Mouse (Mus musculus) A20 (cell line): Measurements from ENCODE around the gene Magi3.
A peak's percentile ranks its signal among the peaks of the same experiment; 100 is the strongest.

Experiments
- DNase-seq: peaks from one replicate; pipeline ENCODE4 v3.0.0-alpha.2; 2011; ENCODE audit warnings: low read depth, low spot score

Magi3 gene

DNA sequence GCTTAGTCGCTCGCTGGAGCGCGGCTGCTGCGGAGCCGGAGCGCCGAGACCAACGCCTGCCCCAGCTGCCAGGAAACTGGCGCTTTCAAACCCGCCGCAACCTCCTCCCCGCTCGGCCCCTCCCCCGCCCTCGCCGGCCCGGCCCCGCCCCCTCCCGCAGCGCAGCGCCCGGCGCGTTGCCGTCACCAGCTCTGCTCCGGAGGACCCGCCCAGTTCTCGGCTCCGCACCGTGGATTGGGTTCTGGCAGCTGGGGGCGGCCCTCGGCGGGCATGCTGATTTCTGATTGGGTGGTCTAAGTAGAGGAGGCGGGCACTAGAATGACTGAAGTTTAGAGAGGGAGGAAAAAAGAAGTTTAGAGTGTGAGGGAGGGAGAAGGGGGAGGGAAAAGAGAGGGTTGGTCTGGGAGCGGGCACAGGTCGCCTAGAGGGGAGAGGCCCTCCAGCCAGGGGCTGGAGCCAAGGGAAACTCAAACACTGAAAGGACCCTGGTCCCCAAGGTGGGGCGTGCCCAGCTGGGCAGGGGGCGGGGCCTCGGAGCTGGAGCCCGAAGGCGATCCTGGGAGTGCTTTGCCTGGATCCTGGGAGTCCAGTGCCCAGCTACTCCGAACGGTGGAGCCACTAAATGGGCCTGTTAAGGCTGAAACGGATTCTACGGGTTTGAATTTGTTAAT lies at the start of gene Magi3:
Magi3 (minus strand) TSS at position 80 of the 671 bp plus-strand sequence.
- DNase-seq = peak; percentile 96

DNA sequence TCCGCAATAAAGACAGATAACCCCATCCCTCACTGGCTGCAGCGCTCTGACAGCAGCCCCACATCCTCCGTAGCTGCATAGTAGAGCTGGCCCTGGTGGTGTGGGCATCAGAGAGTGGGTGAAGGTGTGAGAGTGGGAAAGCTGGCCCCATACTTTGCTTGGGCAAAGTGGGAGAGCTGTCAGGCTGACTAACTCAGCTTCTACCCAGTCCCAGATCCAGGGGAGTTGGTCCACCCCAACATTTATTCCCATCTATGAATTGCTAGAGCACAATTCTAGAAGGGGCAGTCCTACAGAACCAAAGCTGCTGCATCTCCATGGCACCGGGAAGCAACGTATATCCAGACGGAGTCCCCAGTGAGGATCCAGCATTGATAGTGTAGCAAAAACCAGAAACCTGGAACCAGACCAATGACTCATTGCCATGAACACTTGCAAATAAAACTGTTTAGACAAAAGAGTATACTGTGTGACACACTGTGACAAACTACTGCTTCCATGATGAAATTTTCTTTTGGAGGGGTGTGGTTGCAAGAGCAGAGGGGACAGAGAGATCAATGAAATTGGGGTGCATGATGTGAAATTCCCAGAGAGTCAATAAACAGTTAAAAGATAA lies 44.5 kb upstream of the Magi3 start:
- no peak for DNase-seq

DNA sequence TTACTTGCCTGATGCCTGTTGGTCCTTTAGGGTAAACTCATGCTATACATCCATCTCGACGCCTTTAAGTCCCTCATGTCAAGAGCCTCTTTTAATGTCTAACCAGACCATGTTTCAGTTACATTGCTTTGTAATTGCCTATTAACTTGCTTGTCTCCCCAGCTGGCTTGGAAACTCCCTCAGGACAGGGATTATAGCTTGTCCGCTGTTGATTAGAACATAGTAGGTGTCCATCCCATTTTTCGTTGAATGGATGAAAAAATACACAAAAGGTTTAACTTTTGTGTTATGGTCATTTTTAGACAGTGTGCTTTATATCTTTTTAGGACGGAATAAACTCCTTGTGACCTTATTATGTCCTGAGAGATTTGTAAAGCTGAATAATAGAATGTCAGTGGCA lies 40.0 kb upstream of the Magi3 start:
- no peak for DNase-seq

GRCm38 (mm10) chr3:104259168-104259567 lies 39.0 kb upstream of the Magi3 start:
- DNase-seq = no peak

- DNase-seq = no peak
Observed at GRCm38 (mm10) chr3:104257041-104257440, 36.9 kb upstream of the Magi3 start.

DNA sequence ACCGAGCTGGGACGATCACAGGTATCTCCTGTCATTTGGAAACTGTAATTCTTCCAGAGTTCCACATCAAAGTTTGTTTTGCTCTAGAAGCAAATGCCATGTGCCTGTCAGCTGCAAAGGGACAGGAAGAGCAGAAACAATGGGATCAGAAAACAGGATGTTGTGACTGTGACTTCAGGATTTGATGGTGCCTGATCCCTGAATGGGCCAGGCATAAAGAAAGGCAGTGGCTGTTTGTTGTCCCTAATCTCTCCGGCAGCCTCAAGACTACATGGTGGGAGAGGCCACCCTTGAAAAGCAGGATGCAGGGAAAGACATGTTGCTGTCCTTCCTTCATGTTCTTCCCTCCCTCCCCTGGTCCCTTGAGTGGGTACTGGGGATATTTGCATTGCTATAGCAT lies 33.6 kb upstream of the Magi3 start:
- DNase-seq = no peak

GRCm38 (mm10) chr3:104247850-104248249 lies 27.7 kb upstream of the Magi3 start:
- no peak for DNase-seq

GRCm38 (mm10) chr3:104247057-104247456 lies 26.9 kb upstream of the Magi3 start:
- DNase-seq = no peak

DNA sequence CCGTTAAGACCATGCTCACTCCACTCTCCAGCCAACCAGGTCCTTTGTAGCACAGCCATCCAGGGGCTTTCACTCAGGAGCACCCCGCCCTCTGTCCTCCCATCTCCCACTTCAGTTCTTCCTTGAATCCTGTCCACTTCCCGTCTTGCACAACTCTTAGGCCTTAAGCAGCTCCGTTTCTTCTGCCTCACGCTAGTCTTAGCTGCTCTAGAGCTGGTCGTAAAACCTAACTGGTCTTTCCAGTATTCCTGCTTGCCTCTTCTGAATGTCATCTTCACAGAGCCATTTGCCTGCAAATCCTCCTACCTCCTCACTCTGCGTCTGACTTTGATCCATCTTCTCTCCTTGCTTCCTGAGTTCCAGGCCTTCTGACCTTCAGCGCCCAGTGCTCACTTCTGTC lies 24.2 kb upstream of the Magi3 start:
- no peak for DNase-seq

DNA sequence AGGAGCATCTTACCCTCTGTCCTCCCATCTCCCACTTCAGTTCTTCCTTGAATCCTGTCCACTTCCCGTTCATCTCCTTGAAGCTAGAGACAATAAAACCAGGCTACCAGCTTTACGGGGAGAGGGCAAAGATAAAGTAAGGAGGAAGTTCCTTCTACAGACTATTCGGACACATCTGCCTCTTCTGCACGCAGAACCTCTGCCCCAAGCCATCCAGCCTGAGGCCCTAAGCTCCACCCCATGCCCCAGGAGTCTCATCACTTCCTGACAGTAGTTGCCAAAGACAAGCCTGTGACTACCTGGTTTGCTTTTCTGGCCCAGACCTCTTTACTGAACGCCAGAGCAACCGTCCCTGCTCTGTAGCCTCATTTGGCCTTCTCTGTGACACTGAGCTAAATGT lies 23.8 kb upstream of the Magi3 start:
- DNase-seq = no peak

- no peak for DNase-seq
Observed at GRCm38 (mm10) chr3:104239785-104240184, 19.6 kb upstream of the Magi3 start.

GRCm38 (mm10) chr3:104239376-104239775 lies 19.2 kb upstream of the Magi3 start:
- no peak for DNase-seq

DNA sequence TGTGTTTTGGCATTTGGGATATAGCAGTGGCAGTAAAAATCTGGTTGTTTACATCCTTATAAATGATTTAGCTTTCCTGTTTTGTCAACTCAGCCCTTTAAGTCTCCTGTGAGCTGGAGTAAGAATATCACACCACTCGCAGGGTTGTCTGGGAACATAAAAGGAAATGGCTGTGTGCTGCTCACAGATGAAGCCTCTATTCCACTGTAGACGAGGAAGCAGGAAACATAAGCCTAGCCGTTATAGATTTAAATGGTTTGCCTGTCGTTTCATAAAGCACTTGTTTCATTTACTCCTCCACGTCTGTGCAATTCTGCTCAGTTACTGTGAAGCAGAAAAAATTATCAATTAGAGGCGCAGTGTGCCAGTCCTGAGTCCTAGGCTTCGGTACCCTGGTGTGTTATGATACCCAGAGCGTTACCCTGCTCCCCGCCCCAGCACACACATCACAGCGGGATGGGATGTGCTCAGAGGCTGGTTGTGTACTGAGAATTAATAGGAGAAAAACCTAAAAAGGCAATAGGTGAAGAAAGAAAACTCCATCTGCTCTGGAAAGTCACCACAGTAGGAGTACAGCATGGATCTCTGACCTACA lies 17.8 kb upstream of the Magi3 start:
- DNase-seq = no peak

DNA sequence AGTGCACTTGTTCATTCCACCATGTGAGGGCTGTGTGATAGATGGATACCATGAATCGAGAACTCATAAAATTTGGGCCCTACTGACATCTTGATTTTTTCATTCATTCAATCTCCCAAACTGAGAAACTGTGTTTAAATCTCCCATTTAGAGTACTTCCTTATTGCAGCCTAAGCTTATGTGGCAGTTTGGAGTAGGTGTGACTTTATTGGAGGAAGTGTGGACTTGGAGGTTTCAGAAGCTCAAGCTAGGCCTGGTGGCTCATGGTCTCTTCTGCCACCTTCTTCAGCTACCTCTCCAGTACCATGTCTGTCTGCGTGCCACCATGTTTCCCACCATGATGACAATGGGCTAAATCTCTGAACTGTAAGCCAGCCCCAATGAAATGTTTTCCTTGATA lies 15.9 kb upstream of the Magi3 start:
- DNase-seq = no peak

DNA sequence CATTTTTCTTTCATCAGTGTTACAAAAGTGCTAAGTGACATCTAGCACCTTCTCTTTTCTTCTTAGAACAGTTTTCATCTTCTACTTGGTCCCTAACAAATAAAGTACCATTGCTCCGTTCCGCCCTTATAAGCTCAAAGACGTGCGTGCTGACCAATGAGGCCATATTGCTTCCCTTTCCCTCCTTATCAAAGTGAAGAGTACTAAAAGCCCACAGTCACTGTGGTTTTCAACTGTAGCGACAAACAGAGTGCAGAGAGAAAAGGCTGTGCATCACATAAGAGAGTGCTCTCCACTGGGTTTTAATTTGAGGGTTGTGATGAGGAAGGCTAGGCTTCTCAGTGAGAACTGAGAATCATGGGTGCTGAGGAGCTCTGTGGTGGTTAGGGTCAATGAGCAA lies 14.9 kb upstream of the Magi3 start:
- DNase-seq = no peak

DNA sequence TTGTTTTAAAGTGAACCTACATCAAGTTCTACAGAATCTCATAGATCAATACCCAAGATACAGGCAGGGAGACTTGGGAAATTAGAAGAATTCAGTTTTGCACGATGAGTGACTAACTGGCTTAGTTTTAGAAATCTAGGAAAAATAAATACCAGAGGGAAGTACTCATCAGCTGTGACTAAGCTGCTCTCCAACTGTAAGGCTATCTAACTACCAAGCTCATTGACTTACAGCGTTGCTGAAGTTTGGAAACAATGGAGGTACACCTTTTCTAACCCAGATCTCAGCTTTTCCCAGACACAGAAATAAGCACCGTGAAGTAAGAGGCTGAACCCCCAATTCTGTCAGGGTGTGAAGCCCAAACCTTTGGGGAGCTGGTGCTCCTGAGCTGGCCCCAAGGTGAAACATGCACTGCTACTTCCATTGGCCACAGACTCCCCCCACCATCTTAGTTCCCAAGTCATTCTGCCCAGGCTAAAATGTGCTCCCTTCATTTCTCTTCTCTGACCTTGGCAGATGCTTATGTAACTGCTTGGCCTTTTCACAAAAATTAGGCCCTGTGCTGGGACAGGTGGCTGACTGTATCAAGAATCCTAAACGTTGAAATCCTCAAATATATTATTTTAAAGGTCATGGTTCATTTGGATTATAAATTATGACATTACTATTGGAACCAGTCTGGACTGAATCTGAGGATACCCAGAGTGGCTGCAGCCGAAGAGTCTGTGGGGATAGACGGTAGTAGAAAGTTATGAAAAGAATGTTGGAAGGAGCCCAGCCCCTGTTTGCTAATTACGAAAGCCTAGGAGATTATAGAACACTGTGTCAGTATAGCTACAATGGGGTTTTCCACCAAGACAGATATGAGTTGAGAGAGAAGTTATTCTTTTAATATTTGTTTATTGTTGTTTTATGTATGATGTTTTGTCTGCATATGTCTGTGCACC lies 13.5 kb upstream of the Magi3 start:
- DNase-seq = no peak

- no peak for DNase-seq
Observed at GRCm38 (mm10) chr3:104227438-104228111, 7.4 kb upstream of the Magi3 start.

DNA sequence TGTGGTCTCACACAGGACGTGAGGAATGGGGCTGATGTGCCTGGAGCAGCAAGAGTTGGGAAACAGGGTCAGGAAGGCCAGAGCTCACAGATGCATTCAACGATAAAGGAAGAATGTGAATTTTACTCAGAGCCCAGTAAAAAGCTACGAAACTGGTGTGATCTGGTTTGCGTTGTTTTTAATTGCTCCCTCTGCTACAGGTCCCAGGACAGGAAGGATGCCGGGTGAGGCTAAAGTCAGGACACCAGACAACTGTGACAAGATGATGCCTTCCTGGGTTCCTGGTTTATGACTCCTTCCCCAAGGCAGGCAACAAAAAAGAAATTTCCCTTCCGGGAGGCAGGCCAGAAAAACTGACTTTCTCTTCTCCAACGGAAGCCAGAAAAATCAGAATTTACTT lies 6.6 kb upstream of the Magi3 start:
- DNase-seq = no peak

- no peak for DNase-seq
Observed at GRCm38 (mm10) chr3:104221156-104221555, 982 bp upstream of the Magi3 start.

- peak; percentile 38 for DNase-seq
Observed at GRCm38 (mm10) chr3:104219531-104220294, 461 bp downstream of the Magi3 start.

- DNase-seq = no peak
Observed at GRCm38 (mm10) chr3:104218926-104219325, 1.2 kb downstream of the Magi3 start.
